Mouse (Mus musculus) forebrain, embryonic 14.5 days (tissue): ENCODE results near the gene Sdr9c7. TPM values are rescaled to one million over a fixed set of nuclear protein-coding genes. Genes with fewer than 3 reads are reported as not detected.

Experiments used
- ATAC-seq: fragments of 200-750 bp; cut with Nextera tagmentation; 2 replicates; pipeline ENCODE4 v1.8.0; 2017; ENCODE audit warnings: mild to moderate bottlenecking, moderate library complexity
- DNase-seq: peaks from one replicate; pipeline ENCODE4 v3.0.0-alpha.2; 2015; ENCODE audit warnings: low spot score
- H3K27ac ChIP-seq: fragments of 300-500 bp; sonication (generic); 2 replicates; pipeline ENCODE4 v1.5.1; 2014; ENCODE audit warnings: low read depth, mild to moderate bottlenecking, control low read depth, low read length, moderate library complexity
- H3K27me3 ChIP-seq: fragments of 300-500 bp; sonication (generic); replicated peaks from 2 replicates; pipeline ENCODE4 v1.6.1; 2014; ENCODE audit warnings: low read length, control low read depth, mixed read lengths; ENCODE audit not compliant: control insufficient read depth, insufficient read depth
- H3K36me3 ChIP-seq: fragments of 300-500 bp; sonication (generic); 2 replicates; pipeline ENCODE4 v1.6.1; 2014; ENCODE audit warnings: low read length, control low read depth; ENCODE audit not compliant: control insufficient read depth, insufficient read depth
- H3K4me1 ChIP-seq: fragments of 300-500 bp; sonication (generic); 2 replicates; pipeline ENCODE4 v1.6.1; 2014; ENCODE audit warnings: antibody characterized with exemption, low read length, control low read depth; ENCODE audit not compliant: control insufficient read depth, insufficient read depth
- H3K4me2 ChIP-seq: fragments of 300-500 bp; sonication (generic); 2 replicates; pipeline ENCODE4 v1.6.1; 2014; ENCODE audit warnings: mild to moderate bottlenecking, control low read depth, low read length
- H3K4me3 ChIP-seq: fragments of 300-500 bp; sonication (generic); 2 replicates; pipeline ENCODE4 v1.5.1; 2014; ENCODE audit warnings: low read depth, low read length, control low read depth
- H3K9ac ChIP-seq: fragments of 300-500 bp; sonication (generic); 2 replicates; pipeline ENCODE4 v1.6.1; 2014; ENCODE audit warnings: mild to moderate bottlenecking, low read length, control low read depth, moderate library complexity
- H3K9me3 ChIP-seq: fragments of 300-500 bp; sonication (generic); replicated peaks from 2 replicates; pipeline ENCODE4 v1.6.1; 2016; ENCODE audit warnings: low read length, control low read depth, mixed read lengths; ENCODE audit not compliant: control insufficient read depth
- WGBS: fragments of 180-500 bp; shearing (Covaris S2); extraction: QIAGEN DNeasy Blood & Tissue Kit; methylation state at CpG from one replicate; pipeline ENCODE4 v1.1.7; 2014; 5-methylcytosine and 5-hydroxymethylcytosine counted together
- polyA plus RNA-seq: library from polyadenylated mRNA; unstranded; fragments of >200 nt; fragmentation: Nextera tagmentation; extraction: Ambion mirVana; gene quantifications from 2 replicates; pipeline ENCODE4 v1.2.1, GENCODE M21; 2014

Gene Sdr9c7
- polyA plus RNA-seq, 1 experiment from 2014 or later: not detected

DNA sequence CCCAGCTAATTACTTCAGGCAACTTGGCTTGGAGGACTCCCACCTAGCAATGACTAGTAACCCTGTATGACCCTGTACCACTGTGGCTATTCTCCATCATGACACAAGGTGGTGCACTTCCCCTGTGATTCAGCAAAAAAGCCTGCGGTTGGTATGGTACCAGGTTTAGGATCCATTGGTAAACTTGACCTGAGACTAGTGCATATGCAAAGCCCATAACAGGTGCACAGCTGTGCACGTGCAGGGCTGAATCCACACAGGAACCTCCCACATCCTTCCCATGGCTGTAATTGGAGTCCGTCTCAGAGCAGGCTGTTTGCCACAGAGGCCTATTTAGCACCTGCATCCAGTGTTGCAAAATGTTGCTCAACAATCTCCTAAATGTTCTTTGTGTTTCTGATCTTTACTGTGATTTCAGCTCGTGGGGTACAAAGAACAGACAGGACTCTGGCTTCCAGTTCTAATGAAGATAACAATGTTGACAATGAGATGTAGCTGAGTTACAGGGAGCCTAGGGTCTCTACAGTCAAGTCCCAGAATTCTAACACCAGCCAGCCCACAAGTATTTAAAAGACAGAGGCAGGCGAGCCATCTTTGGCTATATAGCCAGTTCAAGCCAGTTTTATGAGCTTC, 47.2 kb downstream of the Sdr9c7 start:
- no peaks in the 10 kb centered on the region for H3K4me1 ChIP-seq
- no peak overlapping the region for H3K4me3 ChIP-seq
- H3K27ac ChIP-seq: no peak overlapping the region
- no peak overlapping the region for H3K9ac ChIP-seq
- no peak overlapping the region for H3K4me2 ChIP-seq
- peak; percentile 29; the same call in 1 of the 2 replicates for ATAC-seq
- H3K27me3 ChIP-seq: no peaks in the 10 kb centered on the region
- no peaks in the 10 kb centered on the region for H3K36me3 ChIP-seq
- H3K9me3 ChIP-seq: no peaks in the 10 kb centered on the region
- WGBS: 30% methylated on average over 5 of the region's 5 CpGs
- peak; percentile 68 for DNase-seq

GRCm38 (mm10) chr10:127949596-127950130, 51.3 kb downstream of the Sdr9c7 start:
- no peak overlapping the region for H3K4me2 ChIP-seq
- no peak overlapping the region for H3K9ac ChIP-seq
- H3K4me1 ChIP-seq: no peaks in the 10 kb centered on the region
- 77% methylated on average over 4 of the region's 4 CpGs for WGBS
- no peak overlapping the region for H3K27ac ChIP-seq
- H3K27me3 ChIP-seq: no peaks in the 10 kb centered on the region
- H3K4me3 ChIP-seq: no peak overlapping the region
- no peaks in the 10 kb centered on the region for H3K36me3 ChIP-seq
- ATAC-seq (no peak), DNase-seq (no peak)
- H3K9me3 ChIP-seq: no peaks in the 10 kb centered on the region

GRCm38 (mm10) chr10:127951390-127951789, 53.1 kb downstream of the Sdr9c7 start:
- no peak for ATAC-seq
- no peak overlapping the region for H3K4me3 ChIP-seq
- no peaks in the 10 kb centered on the region for H3K27me3 ChIP-seq
- no peak overlapping the region for H3K9ac ChIP-seq
- no peaks in the 10 kb centered on the region for H3K36me3 ChIP-seq
- WGBS: 86% methylated on average over 9 of the region's 9 CpGs
- H3K27ac ChIP-seq: no peak overlapping the region
- no peaks in the 10 kb centered on the region for H3K4me1 ChIP-seq
- no peak overlapping the region for H3K4me2 ChIP-seq
- DNase-seq: no peak
- H3K9me3 ChIP-seq: no peaks in the 10 kb centered on the region

- WGBS: 80% methylated on average over 4 of the region's 4 CpGs
- H3K36me3 ChIP-seq: no peaks in the 10 kb centered on the region
- no peak for ATAC-seq
Observed at GRCm38 (mm10) chr10:127951821-127952220, 53.5 kb downstream of the Sdr9c7 start.

DNA sequence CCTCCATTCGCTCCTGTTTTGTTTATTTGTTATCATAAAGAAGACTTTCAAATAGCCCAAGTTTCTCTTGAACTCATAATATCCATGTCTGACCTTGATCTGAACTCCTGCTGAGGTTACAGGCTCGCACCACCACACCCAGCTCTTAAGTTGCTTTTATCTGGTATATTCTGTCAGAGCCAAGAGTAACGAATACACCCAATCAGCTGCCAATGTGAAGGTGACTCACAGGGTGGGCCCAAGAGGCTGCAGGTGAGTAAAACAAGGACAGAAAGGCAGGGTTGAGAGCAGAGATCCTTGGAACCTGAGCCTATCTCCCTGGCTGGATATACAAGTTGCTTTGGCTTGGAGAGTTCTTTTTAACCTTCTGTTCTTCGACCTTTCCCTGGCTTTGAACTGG, 56.7 kb downstream of the Sdr9c7 start:
- no peak for DNase-seq
- no peak overlapping the region for H3K27ac ChIP-seq
- no peaks in the 10 kb centered on the region for H3K9me3 ChIP-seq
- no peak for ATAC-seq
- no peaks in the 10 kb centered on the region for H3K36me3 ChIP-seq
- no peak overlapping the region for H3K9ac ChIP-seq
- 70% methylated on average over 4 of the region's 4 CpGs for WGBS
- H3K4me1 ChIP-seq: no peaks in the 10 kb centered on the region
- H3K4me3 ChIP-seq: no peak overlapping the region
- H3K27me3 ChIP-seq: no peaks in the 10 kb centered on the region
- H3K4me2 ChIP-seq: no peak overlapping the region

More at GRCm38 (mm10) chr10:127951821-127952220, 53.5 kb downstream of the Sdr9c7 start:
- H3K9me3 ChIP-seq: no peaks in the 10 kb centered on the region
- no peak overlapping the region for H3K27ac ChIP-seq
- no peak for DNase-seq
- H3K27me3 ChIP-seq: no peaks in the 10 kb centered on the region
- H3K4me2 ChIP-seq: no peak overlapping the region
- no peaks in the 10 kb centered on the region for H3K4me1 ChIP-seq
- no peak overlapping the region for H3K9ac ChIP-seq
- H3K4me3 ChIP-seq: no peak overlapping the region

GRCm38 (mm10) chr10:127956168-127956816, 58.0 kb downstream of the Sdr9c7 start:
- no peaks in the 10 kb centered on the region for H3K27me3 ChIP-seq
- H3K9me3 ChIP-seq: no peaks in the 10 kb centered on the region
- no peaks in the 10 kb centered on the region for H3K36me3 ChIP-seq
- ATAC-seq (no peak), DNase-seq (peak; percentile 72)
- 60% methylated on average over 16 of the region's 16 CpGs for WGBS
- no peak overlapping the region for H3K4me3 ChIP-seq
- no peak overlapping the region for H3K4me2 ChIP-seq
- no peak overlapping the region for H3K27ac ChIP-seq
- H3K9ac ChIP-seq: no peak overlapping the region
- H3K4me1 ChIP-seq: no peaks in the 10 kb centered on the region

DNA sequence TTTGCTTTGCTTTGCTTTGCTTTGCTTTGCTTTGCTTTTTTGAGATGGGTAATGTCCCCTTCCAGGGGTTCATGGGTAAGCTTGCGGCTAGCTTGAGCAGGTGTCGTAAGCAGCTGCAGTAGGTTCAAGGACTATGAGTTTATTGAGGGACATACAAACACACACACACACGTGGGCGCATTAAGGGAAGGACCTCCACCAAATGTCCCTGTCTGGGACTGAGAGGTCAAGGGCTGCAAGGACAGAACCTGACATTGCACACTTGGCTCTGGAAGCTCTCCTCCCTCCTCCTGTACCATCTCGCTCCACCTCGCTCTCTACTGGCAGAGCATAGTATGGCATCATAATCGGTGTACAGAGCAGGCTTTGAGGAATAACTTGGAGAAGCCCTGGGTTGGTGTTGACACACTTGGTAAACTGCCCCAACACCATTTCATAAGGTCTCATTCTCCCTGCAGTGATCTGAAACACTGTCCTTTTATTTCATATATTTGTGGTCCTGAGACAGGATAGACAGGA, 60.9 kb downstream of the Sdr9c7 start:
- Histone ChIP-seq H3K4me3 (no peak overlapping the region), H3K4me1 (no peaks in the 10 kb centered on the region), H3K27me3 (no peaks in the 10 kb centered on the region), H3K27ac (no peak overlapping the region), H3K9ac (no peak overlapping the region), H3K9me3 (no peaks in the 10 kb centered on the region), H3K4me2 (no peak overlapping the region), H3K36me3 (no peaks in the 10 kb centered on the region)
- DNase-seq: no peak
- WGBS: 94% methylated on average over 7 of the region's 7 CpGs
- no peak for ATAC-seq
